Mouse (Mus musculus): ENCODE results near the gene Artn.

DNA sequence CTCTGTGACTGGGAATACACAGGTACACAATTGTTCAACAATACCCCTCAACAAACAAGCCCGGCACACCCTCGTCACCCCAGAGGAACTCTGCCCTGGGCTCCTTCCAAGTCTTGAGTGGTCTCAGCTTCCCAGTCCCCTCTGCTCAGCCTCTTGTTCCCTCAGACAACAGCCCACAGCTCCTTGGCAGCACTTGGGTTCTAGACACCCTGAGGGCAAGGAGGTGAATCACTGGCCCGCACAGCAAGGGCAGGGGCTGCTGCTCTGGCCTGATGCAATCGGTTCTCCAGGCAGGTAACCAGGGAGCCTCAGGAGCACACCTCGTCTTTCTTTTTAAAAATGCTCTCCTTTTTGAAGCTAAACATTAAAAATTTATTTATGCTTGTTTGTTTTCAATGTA is 3.7 kb upstream of the Artn start:
- no peak for TF ChIP-seq EP300 (IDR thresholded peaks at IDR 0.05)
- no peak for TF ChIP-seq CTCF (IDR thresholded peaks at IDR 0.05)
